20 mouse cellular contexts compared by ENCODE assay signal in genomic region chr7:74080079-74080845, GRCm38 (mm10).
A peak's percentile ranks its signal among the peaks of the same experiment; 100 is the strongest.
DNase-seq lines count a peak whose midpoint lies in the region; ATAC-seq and TF ChIP-seq lines count a peak whose summit lies in the region.
"Had no signal": no experiment of that assay in that cellular context is flagged by ENCODE, and none has a peak within 500 bp of the region (broad histone marks: within the 10 kb centered on the region; RNA-seq: fewer than 3 reads in every experiment).

No protein-coding gene starts in this region.

- intact Hi-C loops in heart, postnatal 36 days (cut with DNase I) = no loop called here

- H3K27me3 ChIP-seq in hindbrain, embryonic 13.5 days = no peaks in the 10 kb centered on the region
- H3K27me3 ChIP-seq in hindbrain, postnatal 0 days (ENCODE audit: insufficient read depth, low read length) = no peaks in the 10 kb centered on the region
- no peaks in the 10 kb centered on the region for H3K27me3 ChIP-seq in limb, embryonic 14.5 days (ENCODE audit: control insufficient read depth, insufficient read depth, low read length)
- no peaks in the 10 kb centered on the region for H3K27me3 ChIP-seq in limb, embryonic 10.5 days (ENCODE audit: low read depth, poor library complexity, severe bottlenecking)
- no peaks in the 10 kb centered on the region for H3K27me3 ChIP-seq in lung, embryonic 16.5 days (ENCODE audit: control insufficient read depth, insufficient read depth, low read depth, low read length)
- H3K27me3 ChIP-seq: heart, embryonic 15.5 days; limb, embryonic 13.5 days; liver, embryonic 15.5 days; midbrain, embryonic 15.5 days had no signal

- H3K4me3 ChIP-seq in hindbrain, embryonic 13.5 days = no peak overlapping the region
- no peak overlapping the region for H3K4me3 ChIP-seq in hindbrain, postnatal 0 days (ENCODE audit: low read length)
- no peak overlapping the region for H3K4me3 ChIP-seq in limb, embryonic 14.5 days (replicated peaks; ENCODE audit: low read length)
- no peak overlapping the region for H3K4me3 ChIP-seq in limb, embryonic 10.5 days
- H3K4me3 ChIP-seq in lung, embryonic 16.5 days (ENCODE audit: low read length) = no peak overlapping the region
- H3K4me3 ChIP-seq: erythroblast, embryonic 14.5 days; heart, embryonic 15.5 days; limb, embryonic 13.5 days; liver, embryonic 15.5 days; midbrain, embryonic 15.5 days; myocyte had no signal

- no peaks in the 10 kb centered on the region for H3K9me3 ChIP-seq in hindbrain, embryonic 13.5 days
- no peaks in the 10 kb centered on the region for H3K9me3 ChIP-seq in hindbrain, postnatal 0 days (ENCODE audit: low read length)
- no peaks in the 10 kb centered on the region for H3K9me3 ChIP-seq in limb, embryonic 14.5 days (ENCODE audit: control insufficient read depth, low read length)
- no peaks in the 10 kb centered on the region for H3K9me3 ChIP-seq in limb, embryonic 10.5 days (replicated peaks)
- peaks cover under 1% of the 10 kb centered on the region; the same call in 1 of the 2 replicates for H3K9me3 ChIP-seq in lung, embryonic 16.5 days (ENCODE audit: control insufficient read depth, low read length)
- H3K9me3 ChIP-seq: heart, embryonic 15.5 days; liver, embryonic 15.5 days; midbrain, embryonic 15.5 days had no signal

- no peak overlapping the region for H3K9ac ChIP-seq in hindbrain, embryonic 13.5 days
- no peak overlapping the region for H3K9ac ChIP-seq in hindbrain, postnatal 0 days (replicated peaks; ENCODE audit: low read length)
- H3K9ac ChIP-seq in limb, embryonic 14.5 days (ENCODE audit: low read depth, low read length, severe bottlenecking) = no peak overlapping the region
- H3K9ac ChIP-seq in lung, embryonic 16.5 days (ENCODE audit: low read length) = no peak overlapping the region
- H3K9ac ChIP-seq: heart, embryonic 15.5 days; limb, embryonic 13.5 days; liver, embryonic 15.5 days; midbrain, embryonic 15.5 days had no signal

- no peaks in the 10 kb centered on the region for H3K36me3 ChIP-seq in hindbrain, embryonic 13.5 days
- H3K36me3 ChIP-seq in hindbrain, postnatal 0 days (ENCODE audit: insufficient read depth, low read length) = no peaks in the 10 kb centered on the region
- no peaks in the 10 kb centered on the region for H3K36me3 ChIP-seq in limb, embryonic 14.5 days (ENCODE audit: control insufficient read depth, insufficient read depth, low read length)
- no peaks in the 10 kb centered on the region for H3K36me3 ChIP-seq in limb, embryonic 10.5 days
- H3K36me3 ChIP-seq in lung, embryonic 16.5 days (ENCODE audit: control insufficient read depth, insufficient read depth, low read length) = no peaks in the 10 kb centered on the region
- H3K36me3 ChIP-seq: heart, embryonic 15.5 days; limb, embryonic 13.5 days; liver, embryonic 15.5 days; midbrain, embryonic 15.5 days had no signal

- TF ChIP-seq CTCF in hindbrain, postnatal 0 days (IDR thresholded peaks at IDR 0.05; ENCODE audit: low read depth) = no peak

- H3K27ac ChIP-seq in hindbrain, embryonic 13.5 days = peak overlapping the region; percentile 40; the same call in 1 of the 2 replicates
- no peak overlapping the region for H3K27ac ChIP-seq in hindbrain, postnatal 0 days
- no peak overlapping the region for H3K27ac ChIP-seq in limb, embryonic 14.5 days (replicated peaks; ENCODE audit: low read depth, low read length)
- no peak overlapping the region for H3K27ac ChIP-seq in limb, embryonic 10.5 days
- H3K27ac ChIP-seq in lung, embryonic 16.5 days (ENCODE audit: low read length) = peak overlapping the region; percentile 41
- H3K27ac ChIP-seq: heart, embryonic 15.5 days; limb, embryonic 13.5 days; liver, embryonic 15.5 days; midbrain, embryonic 15.5 days had no signal

- no peak overlapping the region for H3K4me2 ChIP-seq in hindbrain, embryonic 13.5 days
- H3K4me2 ChIP-seq in hindbrain, postnatal 0 days (ENCODE audit: low read depth, low read length) = no peak overlapping the region
- H3K4me2 ChIP-seq in limb, embryonic 14.5 days (replicated peaks; ENCODE audit: low read depth, low read length, severe bottlenecking) = no peak overlapping the region
- no peak overlapping the region for H3K4me2 ChIP-seq in lung, embryonic 16.5 days (ENCODE audit: low read depth, low read length)
- H3K4me2 ChIP-seq: heart, embryonic 15.5 days; limb, embryonic 13.5 days; liver, embryonic 15.5 days; midbrain, embryonic 15.5 days had no signal

- ATAC-seq in hindbrain, embryonic 13.5 days (ENCODE audit: low FRiP score) = no peak
- ATAC-seq in hindbrain, postnatal 0 days = no peak
- ATAC-seq in limb, embryonic 14.5 days (ENCODE audit: low FRiP score, low read depth) = no peak
- peak; percentile 95 for ATAC-seq in lung, embryonic 16.5 days (ENCODE audit: low read depth)
- ATAC-seq: forebrain, embryonic 14.5 days; midbrain, embryonic 15.5 days had no signal

- DNase-seq in hindbrain, postnatal 0 days (ENCODE audit: low spot score) = no peak
- peak; percentile 33 for DNase-seq in limb, embryonic 14.5 days (ENCODE audit: low spot score)
- no peak for DNase-seq in limb, embryonic 10.5 days (ENCODE audit: low spot score)
- DNase-seq in heart, postnatal 36 days = no peak
- no peak for DNase-seq in liver
- DNase-seq: adrenal gland, postnatal 25 days; cerebellum, adult 11 months; cerebellum, postnatal 10 days; gastrocnemius, postnatal 14 days; spleen, adult 18-20 months; thymus, postnatal 36 days had no signal

- no peak for TF ChIP-seq POLR2A in limb, embryonic 14.5 days (IDR thresholded peaks at IDR 0.05; ENCODE audit: borderline replicate concordance, extremely low read depth, insufficient read depth, insufficient read length)

- peaks cover 8% of the 10 kb centered on the region; the same call in 1 of the 2 replicates for H3K4me1 ChIP-seq in hindbrain, embryonic 13.5 days (replicated peaks)
- H3K4me1 ChIP-seq in hindbrain, postnatal 0 days (ENCODE audit: insufficient read depth, low read length) = no peaks in the 10 kb centered on the region
- no peaks in the 10 kb centered on the region for H3K4me1 ChIP-seq in limb, embryonic 14.5 days (ENCODE audit: control insufficient read depth, insufficient read depth, low read length)
- peaks cover 23% of the 10 kb centered on the region for H3K4me1 ChIP-seq in limb, embryonic 10.5 days
- peaks cover 9% of the 10 kb centered on the region; the same call in 1 of the 2 replicates for H3K4me1 ChIP-seq in lung, embryonic 16.5 days (replicated peaks; ENCODE audit: control insufficient read depth, insufficient read depth, low read length)
- H3K4me1 ChIP-seq: heart, embryonic 15.5 days; liver, embryonic 15.5 days; midbrain, embryonic 15.5 days had no signal

- WGBS in hindbrain, embryonic 13.5 days = 80% methylated on average over 9 of the region's 9 CpGs
- 75% methylated on average over 9 of the region's 9 CpGs for WGBS in hindbrain, postnatal 0 days
- WGBS in limb, embryonic 14.5 days = 34% methylated on average over 9 of the region's 9 CpGs
- WGBS in limb, embryonic 10.5 days = 56% methylated on average over 9 of the region's 9 CpGs
- 38% methylated on average over 9 of the region's 9 CpGs for WGBS in lung, embryonic 16.5 days

Comparison
In these comparisons a context has a peak if more than half of its experiments do, and no peak if none do; other contexts are left out.
1. H3K27ac ChIP-seq: peak in hindbrain, embryonic 13.5 days (single experiment) and lung, embryonic 16.5 days (single experiment); none in hindbrain, postnatal 0 days (single experiment), limb, embryonic 14.5 days (single experiment) and limb, embryonic 10.5 days (single experiment).